Mouse (Mus musculus) small intestine, adult 2 months (tissue): ENCODE measurements at regions not wholly inside any gene's neighbourhood (a gene's known extent, or its start where the extent isn't known, plus 50 kb on each side); places are given as distances from the start of the nearest gene placed in this dataset.

Experiments used
- CTCF ChIP-seq: fragments of 200-500 bp; IDR thresholded peaks from 2 replicates; pipeline ENCODE4 v1.5.1; 2012; ENCODE audit warnings: low read depth, mild to moderate bottlenecking, control low read depth, inconsistent platforms, low read length, moderate library complexity, mixed read lengths; ENCODE audit not compliant: insufficient replicate concordance, insufficient read length; ENCODE audit errors: extremely low read depth
- POLR2A ChIP-seq: fragments of 200-500 bp; IDR thresholded peaks from 2 replicates; pipeline ENCODE4 v1.6.1; 2012; ENCODE audit warnings: low read depth, mild to moderate bottlenecking, control low read depth, inconsistent platforms, low read length, moderate library complexity

GRCm38 (mm10) chr9:104408571-104409294 is 71.2 kb upstream of the Acpp start:
- TF ChIP-seq CTCF: no peak
- TF ChIP-seq POLR2A: no peak
